Mouse (Mus musculus) erythroblast, adult 5-6 weeks (primary cell): ENCODE data around the gene Mrpl23. TPM values are rescaled to one million over a fixed set of nuclear protein-coding genes. Genes with fewer than 3 reads are reported as not detected.

Experiments used
- total RNA-seq, 2 experiments: library from RNA; stranded (forward) in 1 of 2; stranded (reverse) in 1 of 2; fragments of 150-400 nt in 1 of 2; fragments of 200-764, 138-1000 nt in 1 of 2; gene quantifications; 2 replicates each; pipeline versions ENCODE4 v1.2.3 to v1.2.4; 2015 to 2017; ENCODE audit warnings: low replicate concordance in 2 of 2

The Mrpl23 gene
- total RNA-seq, 2 experiments from 2014 or later: 3.7 TPM; not detected in 1

Other genes starting within 250 kb of the Mrpl23 start
- gene Krtap5-1, start 235.6 kb upstream of the Mrpl23 start, total RNA-seq (2015; ENCODE audit: low replicate concordance): not detected in 2 replicates
- not detected in 2 replicates for gene Krtap5-1, start 235.6 kb upstream of the Mrpl23 start, total RNA-seq (2017; ENCODE audit: low replicate concordance)
- not detected in 2 replicates for gene Krtap5-4, start 229.1 kb upstream of the Mrpl23 start, total RNA-seq (2015; ENCODE audit: low replicate concordance)
- gene Krtap5-4, start 229.1 kb upstream of the Mrpl23 start, total RNA-seq (2017; ENCODE audit: low replicate concordance): not detected in 2 replicates
- 1.0 and 1.2 TPM in 2 replicates for gene Ifitm10, start 158.9 kb upstream of the Mrpl23 start, total RNA-seq (2015; ENCODE audit: low replicate concordance)
- 0.42 TPM in 1 of 2 replicates, not detected in the other for gene Ifitm10, start 158.9 kb upstream of the Mrpl23 start, total RNA-seq (2017; ENCODE audit: low replicate concordance)
- gene Gm49369, start 150.0 kb upstream of the Mrpl23 start, total RNA-seq (2015; ENCODE audit: low replicate concordance): not detected in 2 replicates
- 121 and 215 TPM in 2 replicates for gene Gm49369, start 150.0 kb upstream of the Mrpl23 start, total RNA-seq (2017; ENCODE audit: low replicate concordance)
- gene Ctsd, start 144.6 kb upstream of the Mrpl23 start, total RNA-seq (2015; ENCODE audit: low replicate concordance): 138 and 155 TPM in 2 replicates
- 126 and 150 TPM in 2 replicates for gene Ctsd, start 144.6 kb upstream of the Mrpl23 start, total RNA-seq (2017; ENCODE audit: low replicate concordance)
- gene Syt8, start 97.8 kb upstream of the Mrpl23 start, total RNA-seq (2015; ENCODE audit: low replicate concordance): not detected in 2 replicates
- not detected in 2 replicates for gene Syt8, start 97.8 kb upstream of the Mrpl23 start, total RNA-seq (2017; ENCODE audit: low replicate concordance)
- 19.6 TPM in 1 of 2 replicates, not detected in the other for gene Tnni2, start 90.9 kb upstream of the Mrpl23 start, total RNA-seq (2015; ENCODE audit: low replicate concordance)
- gene Tnni2, start 90.9 kb upstream of the Mrpl23 start, total RNA-seq (2017; ENCODE audit: low replicate concordance): 2.0 and 6.4 TPM in 2 replicates
- 119 and 155 TPM in 2 replicates for gene Lsp1, start 71.9 kb upstream of the Mrpl23 start, total RNA-seq (2015; ENCODE audit: low replicate concordance)
- gene Lsp1, start 71.9 kb upstream of the Mrpl23 start, total RNA-seq (2017; ENCODE audit: low replicate concordance): 98.7 and 120 TPM in 2 replicates
- not detected in 2 replicates for gene Tnnt3, start 33.9 kb upstream of the Mrpl23 start, total RNA-seq (2015; ENCODE audit: low replicate concordance)
- gene Tnnt3, start 33.9 kb upstream of the Mrpl23 start, total RNA-seq (2017; ENCODE audit: low replicate concordance): 2.0 TPM in 1 of 2 replicates, not detected in the other
- not detected in 2 replicates for gene Igf2, start 134.1 kb downstream of the Mrpl23 start, total RNA-seq (2015; ENCODE audit: low replicate concordance)
- gene Igf2, start 134.1 kb downstream of the Mrpl23 start, total RNA-seq (2017; ENCODE audit: low replicate concordance): not detected in 2 replicates
- gene Gm49394, start 137.3 kb downstream of the Mrpl23 start, total RNA-seq (2015; ENCODE audit: low replicate concordance): not detected in 2 replicates
- gene Gm49394, start 137.3 kb downstream of the Mrpl23 start, total RNA-seq (2017; ENCODE audit: low replicate concordance): not detected in 2 replicates
- not detected in 2 replicates for gene Ins2, start 210.7 kb downstream of the Mrpl23 start, total RNA-seq (2015; ENCODE audit: low replicate concordance)
- not detected in 2 replicates for gene Ins2, start 210.7 kb downstream of the Mrpl23 start, total RNA-seq (2017; ENCODE audit: low replicate concordance)